Mouse (Mus musculus) G1E-ER4 (cell line): ENCODE results near the gene Rhbg. TPM values are rescaled to one million over a fixed set of nuclear protein-coding genes. Genes with fewer than 3 reads are reported as not detected.

ENCODE experiments used
- GATA1 ChIP-seq: IDR thresholded peaks from one replicate; pipeline ENCODE4 v1.8.0; 2012; ENCODE audit warnings: low read length, inconsistent platforms
- polyA plus RNA-seq: library from polyadenylated mRNA; stranded (reverse); fragments of >175 nt; gene quantifications from 2 replicates; pipeline ENCODE4 v1.2.3, GENCODE M21; 2012

Gene Rhbg
- polyA plus RNA-seq, result not detected in 2 replicates

DNA sequence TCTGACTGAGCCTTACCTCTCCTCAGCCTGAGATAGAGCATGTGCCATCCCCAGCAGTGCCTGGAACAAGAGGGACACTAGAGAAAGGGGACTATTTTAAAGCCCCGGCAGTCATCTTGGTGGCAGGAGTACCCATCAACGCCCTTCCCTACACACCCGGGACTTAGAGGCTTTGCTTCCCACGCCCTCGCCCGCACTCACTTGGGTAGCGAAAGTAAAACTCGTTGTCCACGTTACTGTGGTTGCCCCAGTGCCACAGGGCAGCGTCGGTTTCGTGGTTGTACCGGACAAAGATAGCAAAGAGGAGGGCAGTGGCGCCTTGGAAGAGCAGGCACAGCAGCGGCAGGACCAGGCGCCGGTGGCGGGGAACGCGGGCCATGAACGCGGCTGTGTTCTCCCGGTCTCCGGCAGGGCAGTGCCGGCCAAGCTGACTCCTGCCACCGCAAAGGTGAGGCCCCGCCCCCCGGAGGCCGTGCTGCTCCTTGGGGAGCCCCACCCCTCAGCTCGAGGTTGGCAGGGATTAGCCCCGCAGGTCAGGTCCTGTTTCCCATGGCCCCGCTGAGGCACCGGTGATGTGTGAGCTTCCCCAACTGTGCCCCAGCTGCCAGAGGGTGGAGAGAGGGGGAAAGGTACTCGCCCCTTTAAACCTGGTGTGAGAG, at the start of gene Rhbg:
Gene Rhbg (minus strand): TSS at position 442 of the 659 bp plus-strand sequence.
- no peak for TF ChIP-seq GATA1

DNA sequence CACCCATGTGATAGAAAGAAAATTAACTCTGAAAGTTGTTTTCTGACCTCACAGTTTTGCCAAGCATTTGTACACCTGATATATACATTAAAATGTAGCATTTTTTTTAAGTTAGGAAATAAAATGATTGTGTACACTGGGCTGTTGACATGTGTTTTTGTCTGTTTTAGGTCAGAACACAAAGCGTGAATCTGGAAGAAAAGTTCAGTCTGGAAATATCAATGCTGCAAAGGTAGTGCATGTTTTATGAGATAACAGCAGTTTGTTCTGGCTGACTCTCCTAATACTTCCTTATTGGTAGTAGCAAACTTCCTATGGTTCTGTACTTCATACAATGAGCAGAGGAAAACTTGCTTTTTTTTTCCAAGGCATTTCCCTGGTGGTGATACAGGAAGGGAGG, 44.7 kb upstream of the Rhbg start:
- no peak for TF ChIP-seq GATA1

DNA sequence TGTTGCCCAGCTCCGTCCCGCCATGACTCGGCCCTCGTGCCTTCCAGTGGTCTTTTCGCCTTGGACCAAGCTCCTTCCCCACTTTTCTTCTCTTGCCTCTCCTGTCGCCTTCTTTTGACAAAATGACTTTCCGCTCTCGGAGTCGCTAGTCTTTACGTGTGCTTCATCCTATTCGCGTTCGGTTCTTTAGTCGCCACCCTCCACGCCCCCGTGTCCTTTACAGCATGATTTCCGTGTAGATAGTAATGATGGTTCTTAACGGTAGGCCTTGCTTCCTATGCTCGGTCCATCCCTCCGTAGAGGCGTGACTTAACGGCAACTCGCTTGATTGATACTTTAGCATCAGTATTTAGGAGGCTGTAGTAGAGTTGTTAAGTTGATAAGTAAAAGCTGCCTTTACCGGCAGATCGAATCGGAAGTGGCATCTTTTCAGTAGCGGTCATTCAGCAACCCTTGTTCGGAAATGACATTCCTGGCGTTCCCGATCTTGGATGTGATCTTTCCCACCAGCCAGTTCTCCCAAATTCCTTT, 42.9 kb upstream of the Rhbg start:
- no peak for TF ChIP-seq GATA1

- TF ChIP-seq GATA1, result no peak
Measured at GRCm38 (mm10) chr3:88296561-88297318, 42.2 kb upstream of the Rhbg start, which contains the start of the genes Tsacc and Cct3. Gene Tsacc, minus strand, starts transcription at chr3:88296999. Gene Cct3, plus strand, starts transcription at chr3:88297116.

GRCm38 (mm10) chr3:88296110-88296560, 41.6 kb upstream of the Rhbg start:
- TF ChIP-seq GATA1, result no peak

- TF ChIP-seq GATA1, result no peak
Measured at GRCm38 (mm10) chr3:88291970-88292369, 37.5 kb upstream of the Rhbg start.

- no peak for TF ChIP-seq GATA1
Measured at GRCm38 (mm10) chr3:88287110-88287509, 32.6 kb upstream of the Rhbg start, which contains the start of gene Gm38392. Gene Gm38392, minus strand, starts transcription at chr3:88287210.

- TF ChIP-seq GATA1, result no peak
Measured at GRCm38 (mm10) chr3:88280035-88280434, 25.5 kb upstream of the Rhbg start.

DNA sequence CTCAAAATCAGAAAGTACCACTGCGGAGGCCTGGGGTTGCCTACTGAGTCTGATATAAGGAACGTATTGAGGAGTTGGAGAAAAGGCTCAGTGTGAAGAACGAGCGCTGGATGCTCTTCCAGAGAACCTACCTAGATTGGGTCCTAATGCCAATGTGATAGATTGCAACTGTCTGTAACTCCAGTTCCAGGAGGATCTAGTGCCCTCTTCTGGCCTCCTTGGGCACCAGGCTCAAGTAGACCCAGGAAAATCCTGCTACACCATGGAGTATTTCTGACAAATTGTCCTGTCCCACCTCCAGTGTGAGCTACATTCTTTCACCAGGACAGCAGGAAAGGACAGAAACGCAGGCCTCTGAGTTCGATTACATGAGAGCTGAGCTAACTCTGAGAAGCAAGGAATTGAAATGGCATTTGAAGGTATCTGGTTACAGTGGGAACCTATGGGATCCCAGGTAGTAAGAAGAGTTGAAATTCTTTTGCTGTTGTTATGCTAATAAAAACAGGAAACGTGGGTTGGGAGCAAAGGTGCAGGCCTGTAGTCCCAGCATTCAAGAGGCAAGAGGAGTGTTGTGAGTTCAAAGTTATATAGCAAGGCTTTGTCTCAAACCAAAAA, 22.1 kb upstream of the Rhbg start:
- no peak for TF ChIP-seq GATA1

DNA sequence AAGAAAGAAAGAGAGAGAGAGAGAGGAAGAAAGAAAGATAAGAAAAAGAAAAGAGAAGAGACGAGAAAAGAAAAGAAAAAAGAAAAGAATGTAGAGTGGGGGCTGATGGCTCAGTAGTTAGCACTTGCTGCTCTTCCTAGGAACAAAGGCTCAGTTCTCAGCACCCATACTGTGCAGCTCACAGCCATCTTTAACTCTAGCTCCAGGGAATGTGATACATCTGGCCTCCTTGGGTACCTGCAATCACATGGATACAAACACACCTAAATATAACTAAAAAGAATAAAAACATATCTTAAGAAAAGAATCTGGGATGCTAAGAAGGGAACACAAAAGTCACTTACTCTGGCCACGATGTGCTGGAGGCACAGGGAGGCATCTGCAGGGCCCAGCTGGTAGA, 21.6 kb upstream of the Rhbg start:
- TF ChIP-seq GATA1, result no peak

DNA sequence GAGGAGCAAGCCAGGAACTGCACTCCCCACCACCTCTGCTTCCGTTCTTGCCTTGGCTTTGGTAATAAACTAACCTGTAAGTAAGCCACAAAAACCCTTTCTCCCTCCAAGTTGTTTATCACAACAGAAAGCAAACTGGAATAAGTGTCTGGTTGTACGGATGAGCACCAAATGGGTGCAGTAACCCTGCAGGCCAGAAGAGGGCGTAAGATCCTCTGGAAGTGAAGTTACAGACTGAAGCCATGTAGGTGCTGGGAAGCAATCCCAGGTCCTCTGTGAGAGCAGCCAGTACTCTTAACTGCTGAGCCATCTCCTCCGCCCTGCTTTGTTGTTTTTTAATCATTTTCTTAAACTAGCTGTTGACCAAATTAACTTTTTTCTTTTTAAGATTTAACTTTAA, 19.5 kb upstream of the Rhbg start:
- no peak for TF ChIP-seq GATA1

- TF ChIP-seq GATA1, result no peak
Measured at GRCm38 (mm10) chr3:88271859-88272258, 17.4 kb upstream of the Rhbg start.

DNA sequence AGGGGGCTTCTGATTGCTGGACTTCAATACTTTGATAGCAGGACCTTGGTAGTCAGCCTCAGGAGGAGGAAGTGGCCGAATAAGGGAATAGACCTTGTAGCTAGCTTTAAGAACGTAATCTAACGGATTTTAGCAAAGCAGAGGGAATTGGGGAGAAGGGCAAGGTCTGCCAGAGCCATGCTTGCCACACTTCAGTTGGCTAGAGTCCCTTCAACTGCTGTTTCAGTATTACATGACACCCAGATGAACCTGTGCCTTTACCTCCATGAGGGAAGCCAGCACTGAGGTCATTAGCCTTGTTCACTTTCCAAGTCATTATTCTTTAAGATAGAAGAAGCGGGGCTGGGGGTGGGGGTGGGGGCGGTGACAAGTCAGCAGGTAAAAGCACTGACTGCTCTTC, 14.5 kb upstream of the Rhbg start:
- no peak for TF ChIP-seq GATA1

DNA sequence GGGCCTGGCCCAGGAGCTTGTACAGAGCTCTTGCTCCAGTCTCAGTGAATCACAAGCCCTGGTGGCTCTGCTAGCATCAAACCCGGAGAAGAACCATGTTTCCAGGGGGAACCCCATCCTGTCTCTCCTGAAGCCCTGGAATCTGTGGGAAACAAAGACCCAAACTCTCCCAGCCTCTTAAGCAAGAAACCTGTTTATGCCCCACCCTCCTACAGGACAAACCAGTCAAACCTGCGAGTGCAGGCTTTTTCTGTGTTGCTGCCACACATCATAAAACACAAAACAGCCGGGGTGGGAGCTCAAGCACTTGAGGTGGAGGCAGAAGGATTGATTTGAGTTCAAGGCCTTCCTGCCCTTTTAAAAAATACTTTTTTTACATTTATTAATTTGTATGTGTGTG, 7.8 kb upstream of the Rhbg start:
- TF ChIP-seq GATA1, result no peak

GRCm38 (mm10) chr3:88256382-88256781, 1.9 kb upstream of the Rhbg start:
- TF ChIP-seq GATA1, result no peak

DNA sequence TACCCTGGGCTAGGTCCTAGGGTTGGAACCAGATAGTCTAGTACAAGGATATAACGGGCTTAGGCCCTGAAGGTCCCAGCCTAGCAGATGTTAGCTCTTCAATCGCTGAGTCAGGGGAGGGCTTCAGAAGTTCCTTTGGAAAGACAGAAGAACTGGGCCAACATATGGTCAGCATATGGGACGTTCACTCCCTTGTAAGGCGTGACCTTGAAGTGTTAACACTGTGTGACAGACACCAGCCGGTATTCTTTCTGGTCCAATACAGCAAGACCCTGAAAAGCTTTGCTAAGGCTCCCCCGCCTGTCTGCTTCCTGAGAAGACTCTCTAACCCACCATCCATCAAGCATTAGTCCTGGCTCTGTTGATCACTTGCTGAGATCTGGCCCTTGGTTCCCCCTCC, 1.4 kb upstream of the Rhbg start:
- no peak for TF ChIP-seq GATA1

DNA sequence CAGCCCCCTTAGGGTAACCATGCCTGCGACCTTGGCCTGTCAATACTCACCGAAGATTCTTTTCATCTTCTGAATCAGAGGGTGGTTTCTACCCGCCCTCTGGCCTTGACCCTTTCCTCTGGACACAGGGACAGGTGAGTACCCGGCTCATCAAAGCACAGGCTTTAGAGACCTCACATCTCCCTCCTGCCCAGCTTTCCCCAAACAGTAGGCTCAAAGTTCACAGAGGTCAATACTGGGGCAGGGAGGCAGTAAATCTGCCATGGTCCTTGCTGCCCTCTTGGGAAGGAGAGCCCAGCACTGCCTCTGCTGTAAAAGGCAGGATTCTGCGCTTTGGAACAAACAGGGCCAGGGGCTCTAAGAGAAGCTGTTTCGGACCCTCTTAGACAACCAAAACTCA, 1.8 kb downstream of the Rhbg start:
- TF ChIP-seq GATA1, result no peak
